Mouse (Mus musculus): ENCODE results near the gene Klhdc8b. TPM values are rescaled to one million over a fixed set of nuclear protein-coding genes. Genes with fewer than 3 reads are reported as not detected.

The Klhdc8b gene
- polyA plus RNA-seq, 1 experiment from 2014 or later: 82.8 TPM

GRCm38 (mm10) chr9:108441236-108441919 is 20.0 kb downstream of the Klhdc8b start:
- H3K27me3 ChIP-seq (replicated peaks): no peaks in the 10 kb centered on the region
- no peaks in the 10 kb centered on the region for H3K36me3 ChIP-seq (replicated peaks)
- no peak overlapping the region for H3K9ac ChIP-seq
- H3K4me2 ChIP-seq: no peak overlapping the region
- H3K27ac ChIP-seq: no peak overlapping the region
- no peaks in the 10 kb centered on the region for H3K9me3 ChIP-seq
- ATAC-seq (replicated peaks): no peak
- H3K4me1 ChIP-seq: peaks cover 10% of the 10 kb centered on the region
- 84% methylated on average over 11 of the region's 11 CpGs for WGBS
- no peak overlapping the region for H3K4me3 ChIP-seq

GRCm38 (mm10) chr9:108440485-108440884 is 20.9 kb downstream of the Klhdc8b start:
- H3K9me3 ChIP-seq: no peaks in the 10 kb centered on the region
- peaks cover 14% of the 10 kb centered on the region for H3K4me1 ChIP-seq
- no peaks in the 10 kb centered on the region for H3K36me3 ChIP-seq (replicated peaks)
- 70% methylated on average over 5 of the region's 5 CpGs for WGBS
- H3K4me3 ChIP-seq: no peak overlapping the region
- H3K9ac ChIP-seq: no peak overlapping the region
- no peak for ATAC-seq (replicated peaks)
- H3K4me2 ChIP-seq: no peak overlapping the region
- no peaks in the 10 kb centered on the region for H3K27me3 ChIP-seq (replicated peaks)
- no peak overlapping the region for H3K27ac ChIP-seq

- WGBS: 68% methylated on average over 6 of the region's 6 CpGs
- H3K4me1 ChIP-seq: peaks cover 14% of the 10 kb centered on the region
- no peak for ATAC-seq (replicated peaks)
- no peaks in the 10 kb centered on the region for H3K27me3 ChIP-seq (replicated peaks)
- H3K9me3 ChIP-seq: no peaks in the 10 kb centered on the region
- H3K36me3 ChIP-seq (replicated peaks): no peaks in the 10 kb centered on the region
- no peak overlapping the region for H3K4me3 ChIP-seq
- no peak overlapping the region for H3K27ac ChIP-seq
- H3K4me2 ChIP-seq: no peak overlapping the region
- H3K9ac ChIP-seq: no peak overlapping the region
Measured at GRCm38 (mm10) chr9:108439176-108439575, 22.2 kb downstream of the Klhdc8b start.

- no peak within 1 kb of the TSS for H3K4me3 ChIP-seq
- no peaks in the 10 kb centered on the region for H3K9me3 ChIP-seq
- 11% methylated on average over 3 of the region's 3 CpGs for WGBS
- no peaks in the 10 kb centered on the region for H3K27me3 ChIP-seq (replicated peaks)
- peak within 1 kb of the TSS; percentile 48; the same call in 1 of the 2 replicates for H3K27ac ChIP-seq
- no peaks in the 10 kb centered on the region for H3K36me3 ChIP-seq (replicated peaks)
- no peak within 1 kb of the TSS for H3K9ac ChIP-seq
- H3K4me2 ChIP-seq: no peak within 1 kb of the TSS
- no peak for ATAC-seq (replicated peaks)
- H3K4me1 ChIP-seq: peaks cover 14% of the 10 kb centered on the region
Measured at GRCm38 (mm10) chr9:108436182-108436581, 25.2 kb downstream of the Klhdc8b start, which contains the start of gene BC048562. Gene BC048562 (plus strand): TSS chr9:108436482.

GRCm38 (mm10) chr9:108431431-108432067 is 29.8 kb downstream of the Klhdc8b start:
- Histone ChIP-seq H3K27ac (no peak overlapping the region), H3K4me3 (peak overlapping the region; percentile 31), H3K36me3 (replicated peaks) (no peaks in the 10 kb centered on the region), H3K4me1 (peaks cover 6% of the 10 kb centered on the region; the same call in 1 of the 2 replicates), H3K9ac (no peak overlapping the region; the same call in 1 of the 2 replicates), H3K27me3 (replicated peaks) (no peaks in the 10 kb centered on the region), H3K9me3 (no peaks in the 10 kb centered on the region), H3K4me2 (peak overlapping the region; percentile 46)
- 53% methylated on average over 32 of the region's 32 CpGs for WGBS
- no peak for ATAC-seq (replicated peaks)

GRCm38 (mm10) chr9:108428384-108428783 is 33.0 kb downstream of the Klhdc8b start, which contains the start of gene Ccdc36:
Gene Ccdc36 (minus strand): TSS chr9:108428484.
- no peak within 1 kb of the TSS for H3K4me3 ChIP-seq
- ATAC-seq (replicated peaks): no peak
- no peaks in the 10 kb centered on the region for H3K9me3 ChIP-seq
- no peaks in the 10 kb centered on the region for H3K27me3 ChIP-seq (replicated peaks)
- H3K4me2 ChIP-seq: no peak within 1 kb of the TSS
- H3K4me1 ChIP-seq: no peaks in the 10 kb centered on the region
- H3K27ac ChIP-seq: no peak within 1 kb of the TSS
- no peaks in the 10 kb centered on the region for H3K36me3 ChIP-seq (replicated peaks)
- no peak within 1 kb of the TSS for H3K9ac ChIP-seq

- Histone ChIP-seq H3K27me3 (replicated peaks) (no peaks in the 10 kb centered on the region), H3K4me1 (no peaks in the 10 kb centered on the region; the same call in 1 of the 2 replicates), H3K4me2 (no peak overlapping the region), H3K9me3 (no peaks in the 10 kb centered on the region), H3K9ac (no peak overlapping the region), H3K36me3 (replicated peaks) (no peaks in the 10 kb centered on the region), H3K27ac (no peak overlapping the region), H3K4me3 (no peak overlapping the region)
- WGBS: 79% methylated on average over 1 of the region's 1 CpGs
- no peak for ATAC-seq (replicated peaks)
Measured at GRCm38 (mm10) chr9:108412221-108412620, 49.2 kb downstream of the Klhdc8b start.

- 73% methylated on average over 9 of the region's 9 CpGs for WGBS
Measured at GRCm38 (mm10) chr9:108411381-108411942, 49.9 kb downstream of the Klhdc8b start.

GRCm38 (mm10) chr9:108409535-108409934 is 51.8 kb downstream of the Klhdc8b start:
- Histone ChIP-seq H3K4me3 (no peak overlapping the region), H3K36me3 (replicated peaks) (no peaks in the 10 kb centered on the region), H3K4me2 (no peak overlapping the region), H3K27ac (no peak overlapping the region), H3K4me1 (no peaks in the 10 kb centered on the region; the same call in 1 of the 2 replicates), H3K9ac (no peak overlapping the region), H3K9me3 (no peaks in the 10 kb centered on the region), H3K27me3 (replicated peaks) (no peaks in the 10 kb centered on the region)
- WGBS: 96% methylated on average over 4 of the region's 4 CpGs
- no peak for ATAC-seq (replicated peaks)

More at GRCm38 (mm10) chr9:108411381-108411942, 49.9 kb downstream of the Klhdc8b start:
- H3K4me1 ChIP-seq: no peaks in the 10 kb centered on the region; the same call in 1 of the 2 replicates
- H3K9ac ChIP-seq: no peak overlapping the region
- H3K27ac ChIP-seq: no peak overlapping the region
- no peaks in the 10 kb centered on the region for H3K27me3 ChIP-seq (replicated peaks)
- H3K4me2 ChIP-seq: no peak overlapping the region
- no peaks in the 10 kb centered on the region for H3K36me3 ChIP-seq (replicated peaks)
- ATAC-seq (replicated peaks): no peak
- no peak overlapping the region for H3K4me3 ChIP-seq
- H3K9me3 ChIP-seq: no peaks in the 10 kb centered on the region

- Histone ChIP-seq H3K9ac (no peak overlapping the region), H3K27me3 (replicated peaks) (no peaks in the 10 kb centered on the region), H3K36me3 (replicated peaks) (no peaks in the 10 kb centered on the region), H3K4me3 (no peak overlapping the region), H3K4me2 (no peak overlapping the region), H3K27ac (no peak overlapping the region), H3K4me1 (no peaks in the 10 kb centered on the region), H3K9me3 (no peaks in the 10 kb centered on the region)
- no peak for ATAC-seq (replicated peaks)
- WGBS: 83% methylated on average over 8 of the region's 8 CpGs
Measured at GRCm38 (mm10) chr9:108404451-108404850, 56.9 kb downstream of the Klhdc8b start.

- H3K4me3 ChIP-seq: no peak overlapping the region
- H3K9ac ChIP-seq: no peak overlapping the region
- H3K27me3 ChIP-seq (replicated peaks): no peaks in the 10 kb centered on the region
- no peaks in the 10 kb centered on the region for H3K4me1 ChIP-seq
- 95% methylated on average over 4 of the region's 4 CpGs for WGBS
- H3K36me3 ChIP-seq (replicated peaks): no peaks in the 10 kb centered on the region
- no peak overlapping the region for H3K4me2 ChIP-seq
- no peaks in the 10 kb centered on the region for H3K9me3 ChIP-seq
- H3K27ac ChIP-seq: no peak overlapping the region
- ATAC-seq (replicated peaks): no peak
Measured at GRCm38 (mm10) chr9:108403081-108403480, 58.3 kb downstream of the Klhdc8b start.

- no peak for ATAC-seq (replicated peaks)
- Histone ChIP-seq H3K9me3 (no peaks in the 10 kb centered on the region), H3K4me1 (no peaks in the 10 kb centered on the region), H3K4me2 (no peak overlapping the region), H3K9ac (no peak overlapping the region), H3K4me3 (no peak overlapping the region), H3K27ac (peak overlapping the region; percentile 25), H3K36me3 (replicated peaks) (no peaks in the 10 kb centered on the region), H3K27me3 (replicated peaks) (no peaks in the 10 kb centered on the region)
- WGBS: 34% methylated on average over 7 of the region's 7 CpGs
Measured at GRCm38 (mm10) chr9:108401186-108401960, 60.0 kb downstream of the Klhdc8b start.

Data from midbrain, embryonic 15.5 days (tissue).